Mouse (Mus musculus) midbrain, embryonic 10.5 days (tissue): ENCODE results near the gene Ogfrl1. TPM values are rescaled to one million over a fixed set of nuclear protein-coding genes. Genes with fewer than 3 reads are reported as not detected.

ENCODE experiments used
- DNase-seq: peaks from one replicate; pipeline ENCODE4 v3.0.0-alpha.2; 2017; ENCODE audit warnings: low spot score
- H3K27ac ChIP-seq: fragments of 300-500 bp; sonication (generic); replicated peaks from 2 replicates; pipeline ENCODE4 v1.5.1; 2016; ENCODE audit warnings: mild to moderate bottlenecking
- H3K27me3 ChIP-seq: fragments of 300-500 bp; sonication (generic); 2 replicates; pipeline ENCODE4 v1.6.1; 2016; ENCODE audit warnings: low read depth, mild to moderate bottlenecking; ENCODE audit not compliant: poor library complexity, severe bottlenecking
- H3K36me3 ChIP-seq: fragments of 300-500 bp; sonication (generic); 2 replicates; pipeline ENCODE4 v1.6.1; 2016; ENCODE audit warnings: mild to moderate bottlenecking, moderate library complexity
- H3K4me1 ChIP-seq: fragments of 300-500 bp; sonication (generic); 2 replicates; pipeline ENCODE4 v1.6.1; 2016
- H3K4me3 ChIP-seq: fragments of 300-500 bp; sonication (generic); 2 replicates; pipeline ENCODE4 v1.5.1; 2016; ENCODE audit warnings: mild to moderate bottlenecking, moderate library complexity
- H3K9me3 ChIP-seq: fragments of 300-500 bp; sonication (generic); replicated peaks from 2 replicates; pipeline ENCODE4 v1.6.1; 2016; ENCODE audit warnings: mild to moderate bottlenecking
- WGBS: fragments of 180-500 bp; shearing (Covaris S2); methylation state at CpG from one replicate; pipeline ENCODE4 v1.1.7; 2016; 5-methylcytosine and 5-hydroxymethylcytosine counted together
- polyA plus RNA-seq: library from polyadenylated mRNA; unstranded; fragments of >200 nt; fragmentation: Nextera tagmentation; extraction: Ambion mirVana; gene quantifications from 2 replicates; pipeline ENCODE4 v1.2.1, GENCODE M21; 2016

The Ogfrl1 gene
- polyA plus RNA-seq, 1 experiment from 2014 or later = 4.2 TPM

GRCm38 (mm10) chr1:23382806-23383653 is 14.5 kb downstream of the Ogfrl1 start:
- peaks cover 17% of the 10 kb centered on the region for H3K27me3 ChIP-seq
- H3K4me3 ChIP-seq = peak overlapping the region; percentile 87
- H3K27ac ChIP-seq = peak overlapping the region; percentile 91
- peaks cover 28% of the 10 kb centered on the region for H3K4me1 ChIP-seq
- H3K36me3 ChIP-seq = no peaks in the 10 kb centered on the region
- no peaks in the 10 kb centered on the region for H3K9me3 ChIP-seq
- peak; percentile 94 for DNase-seq
- WGBS = under 1% methylated on average over 93 of the region's 93 CpGs

- H3K4me3 ChIP-seq = peak overlapping the region; percentile 87
- no peaks in the 10 kb centered on the region for H3K36me3 ChIP-seq
- H3K9me3 ChIP-seq = no peaks in the 10 kb centered on the region
- peaks cover 28% of the 10 kb centered on the region for H3K4me1 ChIP-seq
- DNase-seq = no peak
- H3K27ac ChIP-seq = peak overlapping the region; percentile 91
- WGBS = under 1% methylated on average over 21 of the region's 21 CpGs
- H3K27me3 ChIP-seq = peaks cover 17% of the 10 kb centered on the region
These were observed 15.1 kb downstream of the Ogfrl1 start for GRCm38 (mm10) chr1:23382461-23382805.

- Histone ChIP-seq H3K27me3 (peaks cover 17% of the 10 kb centered on the region), H3K36me3 (no peaks in the 10 kb centered on the region), H3K4me3 (peak overlapping the region; percentile 87), H3K9me3 (no peaks in the 10 kb centered on the region), H3K4me1 (peaks cover 28% of the 10 kb centered on the region), H3K27ac (no peak overlapping the region)
- WGBS = 20% methylated on average over 9 of the region's 9 CpGs
- DNase-seq = no peak
These were observed 15.5 kb downstream of the Ogfrl1 start for GRCm38 (mm10) chr1:23382037-23382436.

GRCm38 (mm10) chr1:23379911-23380740 is 17.4 kb downstream of the Ogfrl1 start:
- no peaks in the 10 kb centered on the region for H3K9me3 ChIP-seq
- no peaks in the 10 kb centered on the region for H3K36me3 ChIP-seq
- no peak overlapping the region for H3K4me3 ChIP-seq
- no peak overlapping the region for H3K27ac ChIP-seq
- DNase-seq = no peak
- peaks cover 28% of the 10 kb centered on the region for H3K4me1 ChIP-seq
- 84% methylated on average over 17 of the region's 17 CpGs for WGBS
- peaks cover 17% of the 10 kb centered on the region for H3K27me3 ChIP-seq

GRCm38 (mm10) chr1:23379321-23379720 is 18.3 kb downstream of the Ogfrl1 start:
- Histone ChIP-seq H3K27me3 (peaks cover 17% of the 10 kb centered on the region), H3K4me1 (peaks cover 28% of the 10 kb centered on the region), H3K9me3 (no peaks in the 10 kb centered on the region), H3K36me3 (no peaks in the 10 kb centered on the region), H3K4me3 (no peak overlapping the region; the same call in 1 of the 2 replicates), H3K27ac (no peak overlapping the region)
- no peak for DNase-seq
- WGBS = 77% methylated on average over 6 of the region's 6 CpGs

GRCm38 (mm10) chr1:23377572-23377971 is 20.0 kb downstream of the Ogfrl1 start:
- no peak overlapping the region for H3K4me3 ChIP-seq
- WGBS = 86% methylated on average over 13 of the region's 13 CpGs
- no peaks in the 10 kb centered on the region for H3K9me3 ChIP-seq
- H3K36me3 ChIP-seq = no peaks in the 10 kb centered on the region
- peaks cover 17% of the 10 kb centered on the region for H3K27me3 ChIP-seq
- DNase-seq = no peak
- H3K4me1 ChIP-seq = peaks cover 20% of the 10 kb centered on the region
- H3K27ac ChIP-seq = no peak overlapping the region

GRCm38 (mm10) chr1:23374156-23374555 is 23.4 kb downstream of the Ogfrl1 start:
- Histone ChIP-seq H3K27ac (no peak overlapping the region), H3K4me3 (no peak overlapping the region), H3K9me3 (no peaks in the 10 kb centered on the region), H3K27me3 (no peaks in the 10 kb centered on the region), H3K4me1 (peaks cover 1% of the 10 kb centered on the region; the same call in 1 of the 2 replicates), H3K36me3 (peaks cover 4% of the 10 kb centered on the region; the same call in 1 of the 2 replicates)
- 67% methylated on average over 4 of the region's 4 CpGs for WGBS
- DNase-seq = no peak

- peaks cover 6% of the 10 kb centered on the region; the same call in 1 of the 2 replicates for H3K36me3 ChIP-seq
- H3K9me3 ChIP-seq = no peaks in the 10 kb centered on the region
- 82% methylated on average over 2 of the region's 2 CpGs for WGBS
- DNase-seq = no peak
- H3K27ac ChIP-seq = no peak overlapping the region
- H3K27me3 ChIP-seq = no peaks in the 10 kb centered on the region
- no peak overlapping the region for H3K4me3 ChIP-seq
- no peaks in the 10 kb centered on the region for H3K4me1 ChIP-seq
These were observed 32.0 kb downstream of the Ogfrl1 start for GRCm38 (mm10) chr1:23365614-23366013.

- H3K36me3 ChIP-seq = no peaks in the 10 kb centered on the region
- no peak overlapping the region for H3K27ac ChIP-seq
- WGBS = 97% methylated on average over 6 of the region's 6 CpGs
- H3K27me3 ChIP-seq = no peaks in the 10 kb centered on the region
- H3K4me1 ChIP-seq = no peaks in the 10 kb centered on the region
- H3K9me3 ChIP-seq = no peaks in the 10 kb centered on the region
- H3K4me3 ChIP-seq = no peak overlapping the region
- DNase-seq = no peak
These were observed 44.7 kb downstream of the Ogfrl1 start for GRCm38 (mm10) chr1:23352895-23353294.

GRCm38 (mm10) chr1:23351756-23352155 is 45.8 kb downstream of the Ogfrl1 start:
- 83% methylated on average over 4 of the region's 4 CpGs for WGBS
- DNase-seq = no peak
- Histone ChIP-seq H3K4me3 (no peak overlapping the region), H3K36me3 (no peaks in the 10 kb centered on the region), H3K9me3 (no peaks in the 10 kb centered on the region), H3K27ac (no peak overlapping the region), H3K4me1 (no peaks in the 10 kb centered on the region), H3K27me3 (no peaks in the 10 kb centered on the region)

GRCm38 (mm10) chr1:23345633-23346032 is 51.9 kb downstream of the Ogfrl1 start:
- Histone ChIP-seq H3K36me3 (no peaks in the 10 kb centered on the region), H3K27ac (no peak overlapping the region), H3K4me1 (no peaks in the 10 kb centered on the region), H3K9me3 (no peaks in the 10 kb centered on the region), H3K4me3 (no peak overlapping the region), H3K27me3 (no peaks in the 10 kb centered on the region)
- DNase-seq = no peak
- 89% methylated on average over 3 of the region's 3 CpGs for WGBS

GRCm38 (mm10) chr1:23342864-23343263 is 54.7 kb downstream of the Ogfrl1 start:
- 88% methylated on average over 4 of the region's 4 CpGs for WGBS
- no peak for DNase-seq
- no peaks in the 10 kb centered on the region for H3K36me3 ChIP-seq
- H3K4me1 ChIP-seq = no peaks in the 10 kb centered on the region
- no peaks in the 10 kb centered on the region for H3K9me3 ChIP-seq
- no peak overlapping the region for H3K27ac ChIP-seq
- H3K4me3 ChIP-seq = no peak overlapping the region
- H3K27me3 ChIP-seq = no peaks in the 10 kb centered on the region

- WGBS = 89% methylated on average over 3 of the region's 3 CpGs
- H3K27ac ChIP-seq = no peak overlapping the region
- no peaks in the 10 kb centered on the region for H3K27me3 ChIP-seq
These were observed 55.3 kb downstream of the Ogfrl1 start for GRCm38 (mm10) chr1:23342224-23342623.

More at GRCm38 (mm10) chr1:23342224-23342623, 55.3 kb downstream of the Ogfrl1 start:
- H3K4me1 ChIP-seq = no peaks in the 10 kb centered on the region
- no peak overlapping the region for H3K4me3 ChIP-seq
- DNase-seq = no peak
- H3K9me3 ChIP-seq = no peaks in the 10 kb centered on the region
- H3K36me3 ChIP-seq = no peaks in the 10 kb centered on the region
